In genomic region chr4:141874111-141874600, GRCm38 (mm10) we compare ENCODE assay signal across 8 mouse cellular contexts. TPM values are rescaled to one million over a fixed set of nuclear protein-coding genes. Genes with fewer than 3 reads are reported as not detected.
A peak's percentile ranks its signal among the peaks of the same experiment; 100 is the strongest.
DNase-seq lines count a peak whose midpoint lies in the region; ATAC-seq and TF ChIP-seq lines count a peak whose summit lies in the region.

No protein-coding gene starts in this region.

- no peaks in the 10 kb centered on the region for H3K36me3 ChIP-seq in hindbrain, embryonic 14.5 days (replicated peaks; ENCODE audit: control insufficient read depth, insufficient read depth)
- H3K36me3 ChIP-seq in midbrain, embryonic 14.5 days (ENCODE audit: control insufficient read depth, insufficient read depth, low read length) = 0 out of 2 replicates have a peak, but pooled peaks cover 4% of the 10 kb centered on the region

- no peaks in the 10 kb centered on the region for H3K9me3 ChIP-seq in hindbrain, embryonic 14.5 days (ENCODE audit: control insufficient read depth, low read length)
- H3K9me3 ChIP-seq in midbrain, embryonic 14.5 days (ENCODE audit: control insufficient read depth, low read length) = no peaks in the 10 kb centered on the region

- ATAC-seq in hindbrain, embryonic 14.5 days (ENCODE audit: low FRiP score) = peak; percentile 19; the same call in 1 of the 2 replicates
- ATAC-seq in midbrain, embryonic 14.5 days (ENCODE audit: low FRiP score, low TSS enrichment) = no peak; the same call in 1 of the 2 replicates

- peaks cover 46% of the 10 kb centered on the region for H3K4me1 ChIP-seq in hindbrain, embryonic 14.5 days (replicated peaks; ENCODE audit: control insufficient read depth, insufficient read depth, low read length)
- H3K4me1 ChIP-seq in midbrain, embryonic 14.5 days (ENCODE audit: control insufficient read depth, insufficient read depth, low read length) = peaks cover 52% of the 10 kb centered on the region

- H3K9ac ChIP-seq in hindbrain, embryonic 14.5 days = peak overlapping the region; percentile 76
- peak overlapping the region; percentile 83 for H3K9ac ChIP-seq in midbrain, embryonic 14.5 days (replicated peaks; ENCODE audit: low read length)

- DNase-seq in layer of hippocampus, adult 2 months (ENCODE audit: low spot score in 2 of 2) = no peak
- DNase-seq in layer of hippocampus, postnatal 25 days (ENCODE audit: extremely low spot score in 1 of 2, low spot score in 1 of 2) = no peak
- DNase-seq in T-cell, adult 2 months (ENCODE audit: low spot score) = peak; percentile 8
- DNase-seq in hindbrain, embryonic 14.5 days (ENCODE audit: low spot score) = no peak
- DNase-seq in midbrain, embryonic 14.5 days = no peak
- DNase-seq in spleen, adult 18-20 months = no peak
- DNase-seq in adipocyte (ENCODE audit: low spot score) = no peak
- no peak for DNase-seq in right cerebral cortex, postnatal 36 days (ENCODE audit: low spot score in 2 of 2)

- H3K27ac ChIP-seq in layer of hippocampus, adult 2 months = peak overlapping the region; percentile 87
- peak overlapping the region; percentile 81 for H3K27ac ChIP-seq in hindbrain, embryonic 14.5 days
- H3K27ac ChIP-seq in midbrain, embryonic 14.5 days (replicated peaks; ENCODE audit: low read depth, low read length) = peak overlapping the region; percentile 75

- WGBS in hindbrain, embryonic 14.5 days = under 1% methylated on average over 19 of the region's 19 CpGs
- WGBS in midbrain, embryonic 14.5 days = 1% methylated on average over 19 of the region's 19 CpGs

- no peak for TF ChIP-seq CTCF in layer of hippocampus, adult 2 months (conservative IDR thresholded peaks at IDR 0.05)

- H3K27me3 ChIP-seq in hindbrain, embryonic 14.5 days (ENCODE audit: control insufficient read depth, insufficient read depth, low read length) = no peaks in the 10 kb centered on the region
- H3K27me3 ChIP-seq in midbrain, embryonic 14.5 days (ENCODE audit: control insufficient read depth, insufficient read depth, low read length) = no peaks in the 10 kb centered on the region

- H3K4me2 ChIP-seq in hindbrain, embryonic 14.5 days (replicated peaks) = peak overlapping the region; percentile 81
- H3K4me2 ChIP-seq in midbrain, embryonic 14.5 days (ENCODE audit: low read length) = peak overlapping the region; percentile 92

- peak overlapping the region; percentile 91 for H3K4me3 ChIP-seq in layer of hippocampus, adult 2 months
- peak overlapping the region; percentile 76 for H3K4me3 ChIP-seq in hindbrain, embryonic 14.5 days (replicated peaks; ENCODE audit: low read length)
- H3K4me3 ChIP-seq in midbrain, embryonic 14.5 days (replicated peaks; ENCODE audit: low read depth, low read length) = peak overlapping the region; percentile 72

RNA-seq across cellular contexts. Expression of gene Efhd2, which starts 0.6 kb away (rescaled TPM):
- total RNA-seq in layer of hippocampus, adult 2 months (2021) = 100 to 1,000 TPM; 139 to 140 TPM
- total RNA-seq in layer of hippocampus, postnatal 25 days (2021) = 100 to 1,000 TPM; 125 to 131 TPM
- 44.7 and 46.7 TPM in 2 replicates for polyA plus RNA-seq in hindbrain, embryonic 14.5 days (2014; fragmentation: Nextera tagmentation; extraction: Ambion mirVana)
- polyA plus RNA-seq in midbrain, embryonic 14.5 days (2014; fragmentation: Nextera tagmentation; extraction: Ambion mirVana) = 53.8 and 54.0 TPM in 2 replicates

RNA-seq across cellular contexts. Expression of gene Ctrc, which starts 28.0 kb away (rescaled TPM):
- not detected for total RNA-seq in layer of hippocampus, adult 2 months (2021)
- not detected for total RNA-seq in layer of hippocampus, postnatal 25 days (2021)
- polyA plus RNA-seq in hindbrain, embryonic 14.5 days (2014; fragmentation: Nextera tagmentation; extraction: Ambion mirVana) = not detected in 2 replicates
- not detected in 2 replicates for polyA plus RNA-seq in midbrain, embryonic 14.5 days (2014; fragmentation: Nextera tagmentation; extraction: Ambion mirVana)

RNA-seq across cellular contexts. Expression of gene Cela2a, which starts 48.2 kb away (rescaled TPM):
- total RNA-seq in layer of hippocampus, adult 2 months (2021) = not detected
- not detected for total RNA-seq in layer of hippocampus, postnatal 25 days (2021)
- polyA plus RNA-seq in hindbrain, embryonic 14.5 days (2014; fragmentation: Nextera tagmentation; extraction: Ambion mirVana) = not detected in 2 replicates
- polyA plus RNA-seq in midbrain, embryonic 14.5 days (2014; fragmentation: Nextera tagmentation; extraction: Ambion mirVana) = not detected in 2 replicates
